Mouse (Mus musculus) urinary bladder, postnatal 14 days (tissue): Measurements from ENCODE around the gene Dapk3.
"Not testable (repeated sequence)": the region's sequence is repeated elsewhere in the genome, so short reads cannot be mapped to it uniquely, and the experiment has no call there.

Experiments
- DNase-seq: peaks from one replicate; pipeline ENCODE4 v3.0.0; 2021; ENCODE audit warnings: low spot score

Gene Dapk3

GRCm38 (mm10) chr10:81201807-81202758, 19.3 kb downstream of the Dapk3 start, which contains the start of gene Nmrk2:
TSS of gene Nmrk2 (minus strand) at chr10:81202051.
- DNase-seq, result no peak

GRCm38 (mm10) chr10:81202978-81203720, 20.3 kb downstream of the Dapk3 start:
- DNase-seq, result no peak

GRCm38 (mm10) chr10:81204137-81204536, 21.3 kb downstream of the Dapk3 start:
- DNase-seq, result no peak

- no peak for DNase-seq
These were observed 27.3 kb downstream of the Dapk3 start for GRCm38 (mm10) chr10:81210154-81210553.

- no peak for DNase-seq
These were observed 33.5 kb downstream of the Dapk3 start for GRCm38 (mm10) chr10:81216260-81216659.

- no peak for DNase-seq
These were observed 34.0 kb downstream of the Dapk3 start for GRCm38 (mm10) chr10:81216810-81217209.

GRCm38 (mm10) chr10:81217267-81217666, 34.5 kb downstream of the Dapk3 start:
- not testable (repeated sequence) for DNase-seq

GRCm38 (mm10) chr10:81217964-81218363, 35.2 kb downstream of the Dapk3 start:
- peak; percentile 73 for DNase-seq

- DNase-seq, result no peak
These were observed 38.7 kb downstream of the Dapk3 start for GRCm38 (mm10) chr10:81221402-81222015.

- not testable (repeated sequence) for DNase-seq
These were observed 40.9 kb downstream of the Dapk3 start for GRCm38 (mm10) chr10:81223731-81224130.

- no peak for DNase-seq
These were observed 47.1 kb downstream of the Dapk3 start for GRCm38 (mm10) chr10:81229735-81230437.

- no peak for DNase-seq
These were observed 47.9 kb downstream of the Dapk3 start, which contains the start of gene Atcay for GRCm38 (mm10) chr10:81230438-81231332. TSS of gene Atcay (minus strand) at chr10:81230833.

GRCm38 (mm10) chr10:81231436-81231835, 48.6 kb downstream of the Dapk3 start:
- DNase-seq, result no peak

GRCm38 (mm10) chr10:81232580-81233225, 49.9 kb downstream of the Dapk3 start, which contains the start of gene Zfr2:
TSS of gene Zfr2 (plus strand) at chr10:81233155.
- DNase-seq, result peak; percentile 97

- DNase-seq, result no peak
These were observed 50.4 kb downstream of the Dapk3 start for GRCm38 (mm10) chr10:81233226-81233585.

GRCm38 (mm10) chr10:81234206-81234605, 51.4 kb downstream of the Dapk3 start:
- no peak for DNase-seq

- DNase-seq, result no peak
These were observed 53.9 kb downstream of the Dapk3 start for GRCm38 (mm10) chr10:81236471-81237268.

GRCm38 (mm10) chr10:81238618-81239017, 55.8 kb downstream of the Dapk3 start:
- no peak for DNase-seq

- peak; percentile 40 for DNase-seq
These were observed 58.1 kb downstream of the Dapk3 start for GRCm38 (mm10) chr10:81240876-81241275.
